Mouse (Mus musculus): ENCODE results near the gene Olfr156.

- TF ChIP-seq CTCF (IDR thresholded peaks at IDR 0.05): no peak
- no peak for TF ChIP-seq POLR2A (IDR thresholded peaks at IDR 0.05; ENCODE audit: insufficient read depth, low read depth, low read length)
- no peak for TF ChIP-seq EP300 (IDR thresholded peaks at IDR 0.05; ENCODE audit: insufficient read depth, low read depth, low read length)
These were observed 27.6 kb upstream of the Olfr156 start, which contains the start of gene Olfr155 for GRCm38 (mm10) chr4:43851265-43851664.

All from heart, adult 2 months (tissue).